Comparison of ENCODE assay signal across 19 mouse cellular contexts in genomic region chr5:96795752-96796151, GRCm38 (mm10). TPM values are rescaled to one million over a fixed set of nuclear protein-coding genes. Genes with fewer than 3 reads are reported as not detected.
DNase-seq lines count a peak whose midpoint lies in the region; ATAC-seq lines count a peak whose summit lies in the region.
"Had no signal": no experiment of that assay in that cellular context is flagged by ENCODE, and none has a peak within 500 bp of the region (broad histone marks: within the 10 kb centered on the region; RNA-seq: fewer than 3 reads in every experiment).

No protein-coding gene starts in this region.

- H3K27me3 ChIP-seq in heart, embryonic 12.5 days (replicated peaks): no peaks in the 10 kb centered on the region
- no peaks in the 10 kb centered on the region for H3K27me3 ChIP-seq in kidney, embryonic 14.5 days (ENCODE audit: control insufficient read depth, insufficient read depth, low read length)
- H3K27me3 ChIP-seq: embryonic facial prominence, embryonic 12.5 days; heart, embryonic 15.5 days; hindbrain, embryonic 15.5 days had no signal

- DNase-seq in heart, adult 11 months: peak; percentile 95
- peak; percentile 5 to 38 for DNase-seq in kidney, adult 8-10 months
- peak; percentile 26 to 73 for DNase-seq in kidney, postnatal 36 days
- peak; percentile 70 for DNase-seq in lung, postnatal 14 days
- DNase-seq in neural tube, embryonic 10.5 days (ENCODE audit: extremely low spot score, low spot score): no peak
- no peak for DNase-seq in spleen, postnatal 14 days (ENCODE audit: low spot score in 2 of 2)
- DNase-seq: adrenal gland, postnatal 14 days; B cell, adult 2 months; cerebellum, adult 2 months; gastrocnemius, postnatal 10 days; midbrain, embryonic 14.5 days had no signal

- 88% methylated on average over 1 of the region's 1 CpGs for WGBS in heart, embryonic 12.5 days
- WGBS in kidney, embryonic 14.5 days: 90% methylated on average over 1 of the region's 1 CpGs

- no peak overlapping the region for H3K4me2 ChIP-seq in heart, embryonic 12.5 days
- no peak overlapping the region for H3K4me2 ChIP-seq in kidney, embryonic 14.5 days (replicated peaks; ENCODE audit: low read depth, low read length)
- H3K4me2 ChIP-seq: embryonic facial prominence, embryonic 12.5 days; hindbrain, embryonic 15.5 days; limb, embryonic 13.5 days had no signal

- H3K9me3 ChIP-seq in heart, embryonic 12.5 days (replicated peaks): no peaks in the 10 kb centered on the region
- H3K9me3 ChIP-seq in kidney, embryonic 14.5 days (ENCODE audit: control insufficient read depth, low read length): no peaks in the 10 kb centered on the region
- H3K9me3 ChIP-seq: embryonic facial prominence, embryonic 12.5 days; heart, embryonic 15.5 days; hindbrain, embryonic 15.5 days; limb, embryonic 13.5 days had no signal

- peaks cover 10% of the 10 kb centered on the region; the same call in 1 of the 2 replicates for H3K36me3 ChIP-seq in heart, embryonic 12.5 days
- H3K36me3 ChIP-seq in kidney, embryonic 14.5 days (ENCODE audit: control insufficient read depth, insufficient read depth, low read length): no peaks in the 10 kb centered on the region
- H3K36me3 ChIP-seq: embryonic facial prominence, embryonic 12.5 days; heart, embryonic 15.5 days; hindbrain, embryonic 15.5 days; limb, embryonic 13.5 days had no signal

- H3K27ac ChIP-seq in heart, embryonic 12.5 days (ENCODE audit: poor library complexity, severe bottlenecking): no peak overlapping the region
- no peak overlapping the region for H3K27ac ChIP-seq in kidney, embryonic 14.5 days (ENCODE audit: low read depth, low read length)
- H3K27ac ChIP-seq: embryonic facial prominence, embryonic 12.5 days; heart, embryonic 15.5 days; hindbrain, embryonic 15.5 days; limb, embryonic 13.5 days; liver, embryonic 14.5 days had no signal

- no peak overlapping the region for H3K9ac ChIP-seq in heart, embryonic 12.5 days
- no peak overlapping the region for H3K9ac ChIP-seq in kidney, embryonic 14.5 days (ENCODE audit: low read depth, low read length)
- H3K9ac ChIP-seq: embryonic facial prominence, embryonic 12.5 days; heart, embryonic 15.5 days; hindbrain, embryonic 15.5 days; limb, embryonic 13.5 days; liver, embryonic 14.5 days had no signal

- peaks cover 27% of the 10 kb centered on the region for H3K4me1 ChIP-seq in heart, embryonic 12.5 days (replicated peaks)
- H3K4me1 ChIP-seq in kidney, embryonic 14.5 days (ENCODE audit: control insufficient read depth, insufficient read depth, low read length): 0 out of 2 replicates have a peak, but pooled peaks cover 15% of the 10 kb centered on the region
- H3K4me1 ChIP-seq: embryonic facial prominence, embryonic 12.5 days had no signal

- ATAC-seq in heart, embryonic 12.5 days (ENCODE audit: insufficient number of reproducible peaks, low FRiP score): no peak
- ATAC-seq in kidney, embryonic 14.5 days (ENCODE audit: low FRiP score, low TSS enrichment): no peak
- ATAC-seq: intestine, embryonic 16.5 days had no signal

- H3K4me3 ChIP-seq in heart, embryonic 12.5 days: no peak overlapping the region
- no peak overlapping the region for H3K4me3 ChIP-seq in kidney, embryonic 14.5 days (ENCODE audit: low read length)
- H3K4me3 ChIP-seq: embryonic facial prominence, embryonic 12.5 days; heart, embryonic 15.5 days; hindbrain, embryonic 15.5 days; limb, embryonic 13.5 days had no signal

RNA-seq across cellular contexts. Expression of gene Anxa3, which starts 2.6 kb away (rescaled TPM):
- 49.3 and 56.3 TPM in 2 replicates for polyA plus RNA-seq in heart, embryonic 12.5 days (2016; fragmentation: Nextera tagmentation; extraction: Ambion mirVana)
- polyA plus RNA-seq in kidney, embryonic 14.5 days (2014; fragmentation: Nextera tagmentation; extraction: Ambion mirVana): 57.3 and 64.9 TPM in 2 replicates

Comparison
In these comparisons a context has a peak if more than half of its experiments do, and no peak if none do; other contexts are left out.
1. DNase-seq: peak in heart, adult 11 months (single experiment), kidney, adult 8-10 months (2 of 2), kidney, postnatal 36 days (2 of 2) and lung, postnatal 14 days (single experiment); none in neural tube, embryonic 10.5 days (single experiment) and spleen, postnatal 14 days (0 of 2).